Mouse (Mus musculus): Measurements from ENCODE around the gene Ipmk.

DNA sequence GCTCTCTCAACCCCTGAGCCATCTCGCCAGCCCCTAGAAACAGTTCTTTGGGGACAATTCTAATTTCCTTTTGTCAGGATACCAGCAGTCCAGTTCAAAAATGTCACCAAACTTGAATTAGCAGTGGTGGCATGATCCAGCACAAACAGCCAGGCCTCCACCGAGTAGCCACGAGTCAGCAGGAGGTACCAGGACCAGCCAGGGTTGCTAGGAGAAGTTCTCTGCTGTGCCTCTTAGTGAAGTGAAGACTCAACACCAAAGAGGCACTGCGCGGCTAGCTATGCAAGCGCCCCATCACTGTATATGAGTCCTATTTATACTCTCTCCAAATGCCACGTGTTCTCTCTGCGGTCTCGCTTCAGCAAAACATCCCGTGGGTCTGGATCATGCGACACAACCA is 31.5 kb upstream of the Ipmk start:
- TF ChIP-seq CTCF (IDR thresholded peaks at IDR 0.05; ENCODE audit: borderline replicate concordance, insufficient read depth, low read length) (no peak), POLR2A (IDR thresholded peaks at IDR 0.05; ENCODE audit: low read depth, low read length) (no peak)

All from embryonic fibroblast, embryonic 13.5 days (primary cell).